Mouse (Mus musculus): Measurements from ENCODE around the gene Eif4a2.
"Not testable (repeated sequence)": the region's sequence is repeated elsewhere in the genome, so short reads cannot be mapped to it uniquely, and the experiment has no call there.

Gene Eif4a2

DNA sequence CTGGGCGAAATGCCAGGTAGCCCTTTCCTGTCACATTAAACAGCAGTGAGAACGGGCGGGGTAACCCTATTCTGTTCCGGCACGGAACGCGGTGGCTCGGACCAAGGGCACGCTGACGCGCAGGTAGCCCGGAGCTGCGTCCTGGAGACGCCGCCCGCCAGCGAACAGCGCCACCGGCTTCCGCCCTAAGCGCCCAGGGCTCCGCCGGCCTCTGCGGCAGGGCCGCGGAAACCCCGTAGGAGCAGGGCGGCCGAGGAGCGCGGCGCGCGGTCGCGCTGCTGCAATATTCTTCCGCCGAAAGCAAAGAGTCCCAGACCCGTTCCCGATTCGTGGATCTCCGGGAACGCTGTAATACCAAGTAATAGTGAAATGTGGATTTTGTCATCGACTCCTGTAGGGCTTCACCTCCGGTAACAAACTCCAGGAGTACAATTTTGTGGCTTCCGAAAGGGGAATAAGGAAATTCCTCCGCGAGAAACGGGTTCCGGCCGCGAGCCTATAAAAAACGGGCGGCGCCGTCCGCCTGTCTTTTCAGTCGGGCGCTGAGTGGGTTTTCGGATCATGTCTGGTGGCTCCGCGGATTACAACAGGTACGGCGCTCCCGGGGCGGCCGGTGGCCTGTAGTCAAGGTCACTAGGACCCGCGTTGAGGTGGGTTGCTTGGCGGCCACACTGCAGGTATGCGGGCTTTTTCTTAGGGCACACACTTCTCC, at the start of gene Eif4a2:
Gene Eif4a2 (plus strand): TSS at position 214 of the 712 bp plus-strand sequence.
- DNase-seq: peak; percentile 96 to 97

DNA sequence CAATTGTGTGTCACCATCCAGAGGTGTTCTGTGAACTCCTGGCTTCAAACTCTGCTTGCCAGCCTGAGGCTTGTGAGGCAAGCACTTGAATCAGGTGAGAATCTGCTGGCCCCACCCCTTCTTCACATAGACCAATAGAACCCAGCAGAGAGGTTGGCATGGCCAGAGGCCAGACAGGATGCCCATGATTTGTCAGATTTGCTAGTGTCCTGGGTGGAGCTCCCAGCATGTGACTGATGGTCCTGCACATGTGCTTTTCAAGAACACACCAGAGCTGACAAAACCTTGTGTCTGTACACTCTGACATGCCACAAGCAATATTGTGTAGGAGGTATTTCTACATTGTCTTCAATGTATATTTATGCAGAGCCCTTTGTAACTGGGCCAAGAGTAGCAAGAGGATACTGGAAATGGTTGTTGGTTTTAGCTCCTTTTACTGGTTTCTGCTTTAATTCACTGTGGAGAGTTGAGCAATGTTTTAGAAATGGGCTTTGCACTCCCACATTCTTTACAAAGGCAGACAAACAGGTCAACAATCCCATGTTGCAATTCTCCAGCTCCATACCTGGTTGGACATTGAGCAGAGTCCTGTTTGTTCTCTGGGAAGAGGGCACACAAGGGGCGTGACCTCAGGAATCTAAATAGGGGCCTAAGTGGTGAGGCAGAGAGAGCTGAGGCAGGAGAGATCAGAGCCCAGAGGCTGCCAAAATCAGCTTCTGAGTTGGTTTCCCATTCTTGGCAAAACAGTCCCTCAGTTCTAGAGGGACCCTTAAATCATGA, 49.4 kb upstream of the Eif4a2 start, which contains the start of gene Kng1:
Gene Kng1 (plus strand): TSS at position 198 of the 780 bp plus-strand sequence.
- not testable (repeated sequence) for DNase-seq

DNA sequence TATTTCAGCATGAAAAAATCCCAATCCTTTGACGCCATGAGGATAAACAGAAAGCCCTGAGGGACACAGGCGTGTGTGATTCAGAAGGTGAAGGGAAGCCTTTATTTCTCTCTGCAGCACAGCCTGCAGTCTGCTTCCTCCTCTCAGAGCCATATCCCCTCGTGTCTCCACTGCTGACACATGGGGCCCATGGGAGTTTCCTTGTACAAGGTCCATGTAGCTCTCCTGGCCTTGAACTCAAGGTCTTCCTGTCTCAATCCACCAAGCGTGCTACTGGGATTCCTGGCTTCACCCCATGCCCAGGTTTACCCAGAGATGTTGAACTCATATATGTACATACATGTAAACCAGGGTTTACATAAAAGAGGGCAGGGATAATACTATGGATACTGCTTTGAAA, 47.6 kb upstream of the Eif4a2 start:
- not testable (repeated sequence) for DNase-seq

DNA sequence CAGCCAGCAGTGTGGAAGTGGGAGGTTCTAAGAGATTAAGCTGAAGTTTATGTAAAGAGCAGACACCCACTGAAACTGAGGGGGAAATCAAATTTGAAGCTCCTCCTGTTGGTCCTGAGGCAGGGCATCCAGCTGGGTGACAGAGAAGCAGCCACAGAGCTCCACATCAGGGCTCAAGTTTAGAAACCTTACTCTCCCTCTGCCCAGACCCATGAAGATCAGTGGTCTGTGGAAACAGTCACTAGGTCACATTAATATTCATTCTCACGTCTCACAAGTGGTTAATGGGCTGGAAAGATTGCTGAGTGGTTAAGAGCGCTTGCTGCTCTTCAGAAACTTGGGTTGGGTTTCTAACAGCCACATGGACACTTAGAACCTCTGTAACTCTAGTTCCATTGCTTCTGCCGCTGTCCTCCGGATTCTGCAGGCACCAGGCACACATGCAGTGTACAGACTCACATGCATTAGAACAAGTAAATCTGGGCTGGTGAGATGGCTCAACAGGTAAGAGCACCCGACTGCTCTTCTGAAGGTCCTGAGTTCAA, 46.4 kb upstream of the Eif4a2 start:
- not testable (repeated sequence) for DNase-seq

DNA sequence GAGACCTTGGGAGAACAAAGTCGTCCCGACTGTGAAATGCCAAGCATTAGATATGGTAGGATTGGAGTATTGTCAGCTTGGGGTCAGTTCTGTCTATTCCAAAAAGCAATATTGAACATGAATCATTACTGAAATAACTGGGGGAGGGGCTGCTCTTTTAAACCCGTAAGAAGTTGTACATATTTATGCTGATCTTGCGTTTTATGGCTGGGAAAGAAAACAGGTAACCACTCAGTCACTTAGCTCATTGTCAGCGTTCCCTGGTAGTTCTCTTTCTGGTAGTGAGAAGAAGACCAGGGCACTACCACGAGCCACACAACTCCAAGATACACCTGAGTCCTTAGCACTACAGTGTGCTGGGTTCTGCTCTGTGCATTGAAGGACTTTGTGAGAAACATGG, 29.7 kb upstream of the Eif4a2 start:
- not testable (repeated sequence) for DNase-seq

DNA sequence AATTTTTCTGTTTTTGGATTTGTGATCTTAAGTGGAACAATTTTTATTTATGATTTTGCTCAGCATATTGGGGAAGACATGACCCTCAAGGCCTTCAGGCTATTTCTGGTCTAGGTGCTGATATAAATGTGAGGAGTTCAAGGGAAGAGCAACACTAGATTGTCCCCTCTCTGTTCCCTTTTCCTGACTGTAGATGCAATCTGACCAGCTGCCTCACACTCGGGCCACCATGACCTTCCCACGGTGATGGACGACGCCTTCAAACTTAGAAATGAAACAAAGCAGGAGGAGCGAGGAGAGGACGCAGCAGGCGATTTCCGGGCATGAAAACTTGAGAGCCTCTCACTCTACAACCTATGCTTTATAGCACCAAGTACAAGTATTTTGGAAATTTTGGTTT, 20.1 kb upstream of the Eif4a2 start:
- DNase-seq: not testable (repeated sequence)

DNA sequence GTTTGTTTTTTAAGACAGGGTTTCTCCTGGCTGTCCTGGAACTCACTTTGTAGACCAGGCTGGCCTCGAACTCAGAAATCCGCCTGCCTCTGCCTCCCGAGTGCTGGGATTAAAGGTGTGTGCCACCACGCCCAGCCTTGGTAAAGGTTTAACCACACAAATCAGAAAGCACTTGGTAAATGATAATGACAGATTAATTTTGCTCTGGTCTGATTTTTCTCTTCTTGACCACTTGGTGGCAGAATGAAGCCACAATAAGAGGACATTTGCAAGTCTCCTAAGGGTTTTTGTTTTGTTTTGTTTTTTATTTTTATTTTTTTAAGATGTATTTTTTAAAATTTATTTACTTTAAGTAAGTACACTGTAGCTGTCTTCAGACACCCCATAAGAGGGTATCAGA, 19.5 kb upstream of the Eif4a2 start:
- DNase-seq: not testable (repeated sequence)

DNA sequence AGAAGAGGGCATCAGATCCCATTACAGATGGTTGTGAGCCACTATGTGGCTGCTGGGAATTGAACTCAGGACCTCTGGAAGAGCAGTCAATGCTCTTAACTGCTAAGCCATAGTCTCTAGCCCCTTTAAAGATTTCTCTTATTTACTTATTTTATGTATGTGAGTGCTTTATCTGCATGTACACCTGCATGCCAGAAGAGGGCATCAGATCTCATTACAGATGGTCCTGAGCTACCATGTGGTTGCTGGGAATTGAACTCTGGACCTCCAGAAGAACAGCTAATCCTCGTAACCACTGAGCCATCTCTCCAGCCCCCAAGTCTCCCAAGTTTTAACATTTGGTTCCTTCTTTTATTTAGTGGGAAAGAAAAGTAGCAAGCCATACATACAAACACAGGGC, 18.8 kb upstream of the Eif4a2 start:
- DNase-seq: not testable (repeated sequence)

DNA sequence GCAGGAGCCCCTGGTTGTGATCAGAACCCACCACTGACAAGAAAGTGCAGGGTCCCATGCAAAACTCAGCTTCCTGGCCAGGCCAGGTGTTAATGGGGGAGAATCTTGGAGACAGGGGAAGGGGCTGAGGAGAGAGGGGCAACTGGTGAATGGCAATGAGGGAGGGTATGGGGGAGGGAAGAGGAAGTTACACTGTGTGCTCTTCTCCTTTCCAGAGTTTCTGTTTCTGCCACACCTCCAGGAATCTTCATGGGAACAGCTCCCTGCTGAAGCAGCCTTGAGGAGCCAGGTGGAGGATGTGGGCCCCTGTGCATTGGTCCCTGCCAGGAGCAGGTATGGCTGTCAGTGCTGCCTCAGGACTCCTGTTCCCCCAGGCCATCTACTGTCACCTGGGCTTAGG, 15.9 kb upstream of the Eif4a2 start:
- DNase-seq: not testable (repeated sequence)

DNA sequence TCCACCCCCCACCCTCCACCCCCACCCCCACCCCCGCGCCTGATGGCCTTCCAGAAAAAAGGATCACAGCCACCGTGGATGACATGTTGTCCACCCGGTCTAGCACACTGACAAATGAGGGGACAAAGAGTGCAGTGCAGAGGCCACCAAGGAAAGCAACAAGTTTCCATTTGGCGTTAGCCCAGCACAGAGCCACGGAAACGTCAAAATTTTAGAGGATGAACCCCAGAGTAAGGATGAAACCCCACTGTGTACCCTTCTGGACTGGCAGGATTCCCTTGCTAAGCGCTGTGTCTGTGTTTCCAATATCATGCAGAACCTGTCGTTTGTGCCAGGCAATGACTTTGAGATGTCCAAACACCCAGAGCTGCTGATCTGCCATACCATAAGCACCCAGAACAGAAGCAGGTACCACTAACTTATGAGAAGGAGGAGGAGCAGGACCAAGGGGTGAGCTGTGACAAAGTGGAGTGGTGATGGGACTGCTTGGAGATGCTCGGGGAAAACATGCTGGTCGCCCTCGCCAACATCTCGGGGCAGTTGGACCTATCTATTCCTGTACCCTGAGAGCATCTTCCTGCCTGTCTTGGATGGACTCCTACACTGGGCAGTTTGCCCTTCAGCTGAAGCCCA, 13.8 kb upstream of the Eif4a2 start:
- DNase-seq: peak; percentile 26 to 49

DNA sequence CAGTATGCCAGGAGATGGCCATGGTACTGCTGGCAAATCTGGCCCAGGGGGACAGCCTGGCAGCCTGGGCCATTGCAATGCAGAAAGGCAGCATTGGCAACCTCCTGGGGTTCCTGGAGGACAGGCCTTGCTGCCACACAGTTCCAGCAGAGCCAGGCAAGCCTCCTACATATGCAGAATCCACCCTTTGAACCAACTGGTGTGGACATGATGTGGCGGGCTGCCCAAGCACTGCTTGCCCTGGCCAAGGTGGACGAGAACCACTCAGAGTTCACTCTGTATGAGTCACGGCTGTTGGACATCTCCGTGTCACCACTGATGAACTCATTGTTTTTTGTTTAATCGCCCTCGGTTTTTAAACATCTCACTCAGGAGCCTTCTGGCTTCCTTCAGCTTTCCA, 13.1 kb upstream of the Eif4a2 start:
- DNase-seq: peak in 1 of 2 experiments; percentile 43

DNA sequence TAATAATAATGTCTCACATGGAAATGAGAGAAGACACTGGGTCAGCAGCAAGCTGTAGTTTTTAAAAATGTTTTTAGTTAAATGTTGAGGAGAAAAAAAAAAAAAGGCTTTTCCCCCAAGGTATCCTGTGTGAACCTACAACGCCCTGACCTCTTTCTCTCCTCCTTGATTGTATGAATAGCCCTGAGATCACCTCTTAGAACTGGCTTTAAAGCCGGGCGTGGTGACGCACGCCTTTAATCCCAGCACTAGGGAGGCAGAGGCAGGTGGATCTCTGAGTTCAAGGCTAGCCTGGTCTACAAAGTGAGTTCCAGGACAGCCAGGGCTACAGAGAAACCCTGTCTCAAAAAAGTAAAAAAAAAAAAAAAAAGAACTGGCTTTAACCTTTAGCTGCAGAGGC, 11.7 kb upstream of the Eif4a2 start:
- not testable (repeated sequence) for DNase-seq

DNA sequence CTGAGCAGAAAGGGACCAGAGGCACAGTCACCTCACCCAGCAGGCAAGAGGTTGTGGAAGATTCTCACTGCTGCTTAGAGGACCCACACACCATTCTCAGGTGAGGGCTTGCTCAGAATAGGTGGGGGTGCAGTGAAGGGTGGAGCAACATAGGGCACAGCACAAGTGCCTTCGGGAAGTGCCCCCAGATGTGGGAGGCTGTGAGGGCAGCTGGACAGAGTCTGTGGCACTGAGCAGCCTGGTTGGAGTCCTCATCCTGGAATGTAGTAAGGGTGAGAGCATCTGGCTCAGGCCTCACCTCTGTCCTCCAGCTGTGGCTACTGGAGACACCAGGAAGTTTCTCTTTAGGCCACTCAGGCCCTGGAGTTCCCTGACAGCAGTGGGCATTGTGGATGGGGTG, 10.4 kb upstream of the Eif4a2 start:
- not testable (repeated sequence) for DNase-seq

DNA sequence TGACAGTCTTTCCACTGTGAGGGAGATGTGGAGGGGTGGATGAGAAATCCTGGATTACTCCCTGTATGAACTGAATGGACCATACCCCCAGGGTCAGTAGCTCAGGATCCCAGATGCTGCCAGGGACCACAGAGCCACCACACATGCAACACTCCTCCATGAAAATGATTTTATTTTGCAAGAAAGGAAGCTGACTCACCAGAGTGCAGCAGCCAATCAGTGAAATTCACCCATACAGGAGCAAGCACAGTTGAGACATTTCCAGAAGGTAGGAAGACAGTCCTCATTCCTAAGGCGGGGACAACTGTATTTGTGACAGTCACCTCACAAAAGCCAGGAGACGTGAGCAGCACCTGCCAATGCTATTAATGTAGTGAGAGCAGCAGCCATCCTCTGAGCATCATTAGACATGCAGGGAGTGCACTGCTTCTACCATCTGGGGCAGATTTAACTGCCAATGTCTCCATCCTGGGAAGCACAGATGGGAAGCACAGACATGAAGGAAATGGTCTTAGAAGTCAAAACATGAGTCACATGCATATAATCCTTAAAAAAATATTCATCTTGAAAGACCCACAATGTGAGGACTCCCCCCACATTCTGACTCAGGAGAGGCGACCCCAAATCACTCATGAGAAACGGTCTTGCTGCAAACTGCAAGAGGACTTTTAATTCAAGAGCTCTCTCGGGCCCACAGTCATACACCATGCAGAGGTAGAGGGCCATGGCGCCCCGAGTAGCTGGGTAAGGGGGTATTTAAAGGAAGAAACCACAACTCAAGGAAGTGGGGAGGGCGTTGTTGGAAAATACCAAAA, 9.7 kb upstream of the Eif4a2 start:
- DNase-seq: peak; percentile 23 to 47

DNA sequence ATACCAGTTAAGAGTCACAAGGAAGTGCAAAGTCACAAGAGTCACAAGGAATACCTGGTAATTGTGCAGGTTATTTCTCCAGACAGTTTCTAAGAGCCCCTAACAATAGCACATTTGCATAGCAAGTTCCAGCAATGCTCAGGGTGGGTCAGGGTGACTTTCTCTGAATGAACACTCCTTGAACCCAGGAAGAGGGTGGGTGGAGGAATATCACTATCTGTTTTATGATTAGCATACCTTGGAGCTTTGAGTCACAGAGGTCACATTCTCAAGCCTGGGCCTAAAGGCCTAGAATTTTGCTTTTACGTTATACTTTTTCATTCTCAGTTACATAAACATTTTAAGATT, 9.2 kb upstream of the Eif4a2 start:
- DNase-seq: not testable (repeated sequence)

DNA sequence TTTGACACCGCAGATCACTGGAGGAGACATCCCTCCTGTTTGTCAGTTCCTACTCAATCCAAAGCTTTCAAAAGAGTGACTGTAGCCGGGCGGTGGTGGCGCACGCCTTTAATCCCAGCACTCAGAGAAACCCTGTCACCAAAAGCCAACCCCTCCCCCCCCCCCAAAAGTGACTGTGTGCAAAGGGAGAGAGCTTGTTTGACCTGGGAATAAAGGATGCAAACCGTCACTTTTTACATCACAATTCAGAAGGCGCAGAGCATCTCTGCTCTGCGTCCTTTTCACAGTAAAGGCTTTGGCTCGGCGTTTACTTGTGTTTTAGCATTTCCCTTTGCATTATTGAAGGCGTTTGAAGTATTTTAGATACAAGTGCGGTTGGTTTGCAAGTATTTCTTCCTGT, 7.6 kb upstream of the Eif4a2 start:
- DNase-seq: no peak

DNA sequence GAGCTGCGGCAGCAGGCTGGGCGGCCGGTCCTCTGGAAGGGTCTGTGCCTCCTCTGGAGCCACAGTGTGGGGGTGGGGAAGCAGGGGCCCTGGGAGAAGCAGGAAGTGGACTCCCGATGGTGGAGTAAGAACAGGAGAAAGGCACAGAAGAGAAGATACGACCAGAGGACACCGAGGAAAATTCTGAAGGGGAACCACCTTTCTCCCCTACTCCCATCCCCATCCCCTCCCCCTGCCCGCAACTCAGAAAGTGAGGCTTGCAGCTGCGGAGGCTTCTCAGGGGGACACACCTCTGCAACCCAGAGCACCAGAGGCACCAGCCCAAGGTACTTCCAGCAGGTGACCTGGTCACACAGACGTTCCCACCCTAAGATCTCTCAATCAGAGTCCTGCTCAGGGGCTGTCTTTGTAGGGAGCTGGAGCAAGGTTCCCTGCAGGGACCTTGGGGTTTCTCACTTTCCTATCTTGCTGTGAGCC, 7.1 kb upstream of the Eif4a2 start:
- no peak for DNase-seq

DNA sequence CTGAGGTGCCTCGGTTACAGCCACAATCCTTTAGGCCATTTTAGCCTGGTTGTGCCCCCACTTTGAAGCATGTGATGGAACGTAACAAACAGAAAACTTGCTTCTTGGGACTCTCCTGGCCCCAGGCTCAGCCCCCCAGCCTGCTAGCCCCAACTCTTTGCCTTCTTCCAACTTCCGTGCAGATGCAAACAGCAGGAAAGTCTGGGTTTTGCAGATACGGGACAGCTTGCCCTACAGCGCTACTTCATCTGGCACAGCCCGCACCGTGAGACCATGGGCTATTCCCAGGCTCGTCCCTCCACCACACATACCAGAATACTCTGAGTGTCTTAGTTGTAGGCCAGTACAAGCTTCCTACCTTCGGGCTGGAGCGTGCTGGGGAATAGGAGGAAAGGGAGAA, 6.6 kb upstream of the Eif4a2 start:
- DNase-seq: no peak

DNA sequence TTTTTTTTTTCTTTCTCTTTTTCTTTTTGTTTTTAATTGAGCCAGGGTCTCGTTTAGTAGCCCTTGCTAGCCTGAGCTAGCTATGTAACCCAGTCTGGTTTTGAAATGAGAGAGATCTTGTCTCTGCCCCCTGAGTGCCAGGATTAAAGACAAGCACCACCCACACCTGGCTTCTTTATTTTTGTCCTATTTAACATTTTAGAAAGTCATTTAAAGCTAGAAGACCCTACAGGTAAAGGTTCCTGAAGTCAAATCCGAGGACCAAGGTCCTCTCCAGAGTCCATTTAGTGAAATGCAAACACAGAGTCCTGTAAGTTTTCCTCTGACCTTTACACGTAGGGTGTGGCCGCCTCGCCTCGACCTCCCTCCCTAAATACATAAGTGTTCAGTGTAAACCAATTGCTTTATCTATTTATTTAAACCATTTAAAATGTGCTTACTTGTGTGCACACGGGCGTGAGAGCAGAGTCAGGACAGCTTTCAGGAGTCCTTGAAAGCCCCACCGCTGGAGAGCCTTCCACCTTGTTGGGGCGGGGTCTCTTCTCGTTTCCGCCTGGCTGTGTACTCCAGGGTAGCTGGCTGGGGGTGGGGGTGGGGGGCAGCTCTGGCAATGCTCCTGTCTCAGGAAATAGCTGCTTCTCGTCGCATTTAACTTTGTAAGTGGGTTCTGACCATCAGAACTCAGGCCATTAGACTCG, 4.8 kb upstream of the Eif4a2 start:
- no peak for DNase-seq

DNA sequence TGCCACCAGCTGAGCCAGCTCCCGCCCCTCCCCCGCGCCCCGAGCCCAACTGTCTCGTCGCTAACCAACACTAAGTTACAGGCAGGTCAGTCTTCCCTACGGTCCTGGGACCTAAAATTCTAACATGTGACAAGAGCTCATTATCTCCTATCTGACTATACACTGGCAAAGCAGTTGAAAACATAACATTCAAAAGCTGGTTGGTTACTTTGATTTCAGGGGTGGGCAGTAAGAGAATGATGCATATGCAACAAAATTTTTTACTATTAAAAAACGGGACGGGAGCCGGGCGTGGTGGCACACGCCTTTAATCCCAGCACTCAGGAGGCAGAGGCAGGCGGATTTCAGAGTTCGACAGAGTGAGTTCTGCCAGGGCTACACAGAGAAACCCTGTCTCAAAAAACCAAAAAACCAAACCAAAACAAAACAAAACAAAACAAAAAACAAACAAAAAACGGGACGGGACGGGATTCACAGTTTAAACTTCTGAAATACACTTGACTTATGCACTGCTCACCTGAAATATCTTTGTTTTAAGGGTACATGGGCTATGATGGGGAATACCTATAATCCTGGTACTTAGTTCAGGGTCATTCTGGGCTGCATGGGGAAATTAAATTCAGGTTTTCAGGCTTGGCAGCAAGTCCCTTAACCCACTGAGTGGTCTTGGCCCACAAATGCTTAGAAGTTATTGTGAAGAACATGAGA, 4.1 kb upstream of the Eif4a2 start:
- DNase-seq: no peak

DNA sequence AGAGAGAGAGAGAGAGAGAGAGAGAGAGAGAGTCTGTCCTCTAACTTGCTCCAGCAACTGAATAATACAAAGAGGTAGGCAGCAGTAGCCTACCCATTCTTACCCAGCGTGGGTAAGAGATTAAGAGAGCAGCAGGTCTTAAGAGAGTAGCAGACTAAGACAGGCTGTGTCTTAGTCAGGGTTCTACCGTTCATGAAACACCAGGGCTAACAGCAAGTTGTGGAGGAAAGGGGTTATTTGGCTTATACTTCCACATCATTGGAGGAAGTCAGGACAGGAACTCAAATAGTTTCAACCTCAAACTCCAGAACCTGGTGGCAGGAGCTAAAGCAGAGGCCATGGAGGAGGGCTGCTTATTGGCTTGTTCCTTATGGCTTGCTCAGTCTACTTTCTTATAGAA, 3.4 kb upstream of the Eif4a2 start:
- no peak for DNase-seq
